Mouse (Mus musculus) adrenal gland, adult 2 months (tissue): Measurements from ENCODE around the gene Sema4a. TPM values are rescaled to one million over a fixed set of nuclear protein-coding genes. Genes with fewer than 3 reads are reported as not detected.

Experiments
- DNase-seq: peaks from one replicate; pipeline ENCODE4 v3.0.0; 2021
- polyA plus RNA-seq: library from polyadenylated mRNA; depleted of rRNA; stranded (reverse); fragments of >200 nt; gene quantifications from 2 replicates; pipeline ENCODE4 v1.2.3, GENCODE M21; 2012
- total RNA-seq, 2 experiments: library from RNA; stranded (reverse); gene quantifications; 2 replicates each; pipeline ENCODE4 v1.2.3; 2021

Gene Sema4a
- total and polyA plus RNA-seq, 3 experiments: 8.8 to 31.8 (median 14.3) TPM

DNA sequence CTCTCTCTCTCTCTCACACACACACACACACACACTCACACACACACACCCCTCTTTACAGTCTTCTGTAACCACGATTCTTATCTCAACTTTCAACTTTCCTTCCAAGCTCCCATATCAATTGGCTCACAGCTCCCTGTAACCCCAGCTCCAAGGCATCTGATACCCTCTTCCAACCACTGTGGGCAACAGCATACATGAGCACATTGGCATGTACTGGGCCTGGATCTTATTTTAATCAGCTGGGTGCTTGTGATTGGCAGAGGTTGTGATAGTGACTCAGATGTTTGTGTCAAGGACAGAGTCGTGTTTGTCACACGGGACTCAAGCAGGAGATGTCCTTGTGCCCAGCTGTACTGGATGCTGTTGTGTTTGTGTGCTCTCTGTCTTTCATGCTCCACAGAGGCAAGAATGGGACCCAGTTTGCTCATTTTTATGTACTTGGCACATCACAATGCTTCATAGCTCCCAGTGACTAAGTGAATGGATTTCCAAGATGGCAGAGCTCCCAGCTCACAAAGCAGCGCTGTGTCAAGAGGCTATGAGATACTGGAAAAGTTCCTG lies 33.6 kb downstream of the Sema4a start:
- DNase-seq: peak; percentile 69

- no peak for DNase-seq
Measured at GRCm38 (mm10) chr3:88425708-88426420, 35.1 kb downstream of the Sema4a start.

DNA sequence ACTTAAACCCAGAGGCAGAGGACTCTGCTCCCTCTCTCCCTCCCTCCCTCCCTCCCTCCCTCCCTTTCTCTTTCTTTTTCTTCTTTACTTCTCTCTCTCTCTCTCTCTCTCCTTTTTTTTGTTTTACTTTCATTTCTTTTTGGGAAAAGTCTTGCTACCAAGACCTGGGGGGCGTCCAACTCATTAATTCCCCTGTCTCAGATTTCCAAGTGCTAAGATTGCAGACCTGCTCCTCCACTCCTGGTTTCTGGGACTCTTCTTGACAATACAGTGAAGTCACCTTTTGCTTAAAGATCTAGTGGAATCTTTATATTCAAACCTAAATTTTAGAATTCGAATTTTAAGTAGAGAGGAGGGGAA lies 35.7 kb downstream of the Sema4a start:
- DNase-seq: no peak

- peak; percentile 98 for DNase-seq
Measured at GRCm38 (mm10) chr3:88424605-88425329, 36.2 kb downstream of the Sema4a start, which contains the start of gene Slc25a44. TSS of gene Slc25a44 (minus strand) at chr3:88425139.

- no peak for DNase-seq
Measured at GRCm38 (mm10) chr3:88422020-88422720, 38.8 kb downstream of the Sema4a start.

DNA sequence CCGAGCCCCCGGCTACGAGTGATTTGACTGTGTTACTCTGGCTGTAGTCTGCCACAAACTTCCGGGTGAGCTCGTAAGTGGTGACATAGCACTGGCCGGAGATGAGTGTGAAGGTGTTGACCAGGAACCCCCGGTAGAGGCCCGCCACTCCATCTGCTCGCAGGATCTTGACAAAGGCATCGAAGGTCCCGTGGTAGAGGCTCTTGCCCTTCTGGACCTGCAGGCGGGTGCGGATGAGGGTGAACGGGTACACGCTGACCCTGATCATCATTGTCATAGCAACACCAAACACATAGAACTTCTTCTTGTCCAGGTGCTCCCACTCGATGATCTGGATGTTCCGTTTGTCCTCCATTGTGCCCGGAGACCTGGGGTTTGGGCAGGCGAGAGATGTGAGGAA lies 40.2 kb downstream of the Sema4a start:
- DNase-seq: no peak

DNA sequence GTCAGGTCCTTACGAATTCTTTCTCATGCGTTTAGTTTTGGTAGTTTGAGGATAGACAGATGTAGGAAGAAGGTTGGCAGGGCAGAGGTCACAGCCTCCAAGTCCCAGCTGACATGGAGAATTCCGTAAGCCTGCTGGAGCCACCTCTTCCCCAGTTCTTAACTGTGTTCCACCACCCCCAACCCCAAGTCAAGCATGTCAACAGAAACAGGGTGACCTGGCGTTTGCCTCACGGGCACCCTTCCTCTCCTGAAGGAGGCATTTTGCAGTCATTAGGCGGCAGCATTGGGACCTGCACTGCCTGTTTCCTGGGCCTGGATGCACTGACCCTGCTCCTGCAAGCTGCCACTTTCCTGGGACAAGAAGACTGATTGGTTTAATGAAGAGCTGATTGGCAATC lies 43.0 kb downstream of the Sema4a start:
- no peak for DNase-seq

DNA sequence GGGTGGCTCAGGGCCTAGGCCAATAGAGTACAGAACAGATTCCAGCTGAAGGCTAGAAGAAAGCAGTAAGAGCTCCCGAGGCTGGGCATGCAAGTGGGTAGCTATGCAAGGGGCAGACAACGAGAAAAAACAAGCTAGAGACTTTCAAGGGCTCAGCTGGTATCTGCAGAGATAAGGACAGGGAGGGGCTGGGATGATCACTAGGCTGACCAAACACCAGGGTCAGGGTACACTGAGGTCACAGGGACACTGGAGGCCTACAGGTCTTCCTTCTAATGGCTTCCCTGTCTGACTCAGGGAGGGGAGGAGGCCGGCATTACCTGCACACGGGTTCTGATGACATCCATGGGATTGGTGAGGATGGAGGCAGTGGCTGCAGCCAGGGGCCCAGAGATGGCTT lies 45.3 kb downstream of the Sema4a start:
- no peak for DNase-seq

DNA sequence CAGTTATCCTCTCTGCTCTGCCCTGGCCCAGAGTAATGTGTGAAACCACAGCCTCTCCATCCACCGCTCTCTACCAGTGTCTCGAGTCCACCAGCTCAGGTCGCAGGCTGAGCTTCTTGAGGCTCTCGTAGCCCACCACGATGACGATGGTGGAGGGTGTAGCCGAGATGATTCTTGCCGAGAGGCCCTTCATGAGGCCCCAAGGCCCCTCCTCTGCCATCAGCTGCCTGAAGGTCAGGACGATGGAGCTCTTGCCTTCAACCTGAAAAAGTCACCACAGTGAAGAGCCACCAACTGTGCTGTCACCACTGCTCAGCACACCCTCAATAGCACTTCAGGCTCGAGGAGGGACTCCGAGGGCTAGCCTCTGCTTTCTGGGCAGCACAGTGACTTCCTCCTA lies 48.3 kb downstream of the Sema4a start:
- no peak for DNase-seq

DNA sequence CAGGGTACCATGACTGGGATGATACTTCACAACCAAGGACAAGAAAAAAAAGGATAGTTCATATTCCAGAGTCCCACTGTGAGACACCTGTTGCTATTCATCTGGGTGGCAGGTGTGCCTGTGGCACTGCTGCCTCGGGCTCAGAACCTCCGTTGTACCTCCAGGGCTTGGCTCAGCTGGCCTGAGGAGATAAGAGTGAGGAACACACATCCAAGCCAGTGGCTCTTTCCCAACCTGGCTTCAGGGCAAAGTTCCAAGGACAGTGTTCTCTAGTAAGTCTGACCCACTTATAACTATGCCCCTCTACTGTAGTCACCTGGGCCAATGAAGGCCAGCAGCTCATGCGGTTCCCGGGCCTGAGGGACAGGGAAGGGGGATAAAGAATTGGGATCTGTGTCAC lies 49.3 kb downstream of the Sema4a start:
- peak; percentile 76 for DNase-seq

GRCm38 (mm10) chr3:88410645-88411031 lies 50.3 kb downstream of the Sema4a start:
- no peak for DNase-seq

DNA sequence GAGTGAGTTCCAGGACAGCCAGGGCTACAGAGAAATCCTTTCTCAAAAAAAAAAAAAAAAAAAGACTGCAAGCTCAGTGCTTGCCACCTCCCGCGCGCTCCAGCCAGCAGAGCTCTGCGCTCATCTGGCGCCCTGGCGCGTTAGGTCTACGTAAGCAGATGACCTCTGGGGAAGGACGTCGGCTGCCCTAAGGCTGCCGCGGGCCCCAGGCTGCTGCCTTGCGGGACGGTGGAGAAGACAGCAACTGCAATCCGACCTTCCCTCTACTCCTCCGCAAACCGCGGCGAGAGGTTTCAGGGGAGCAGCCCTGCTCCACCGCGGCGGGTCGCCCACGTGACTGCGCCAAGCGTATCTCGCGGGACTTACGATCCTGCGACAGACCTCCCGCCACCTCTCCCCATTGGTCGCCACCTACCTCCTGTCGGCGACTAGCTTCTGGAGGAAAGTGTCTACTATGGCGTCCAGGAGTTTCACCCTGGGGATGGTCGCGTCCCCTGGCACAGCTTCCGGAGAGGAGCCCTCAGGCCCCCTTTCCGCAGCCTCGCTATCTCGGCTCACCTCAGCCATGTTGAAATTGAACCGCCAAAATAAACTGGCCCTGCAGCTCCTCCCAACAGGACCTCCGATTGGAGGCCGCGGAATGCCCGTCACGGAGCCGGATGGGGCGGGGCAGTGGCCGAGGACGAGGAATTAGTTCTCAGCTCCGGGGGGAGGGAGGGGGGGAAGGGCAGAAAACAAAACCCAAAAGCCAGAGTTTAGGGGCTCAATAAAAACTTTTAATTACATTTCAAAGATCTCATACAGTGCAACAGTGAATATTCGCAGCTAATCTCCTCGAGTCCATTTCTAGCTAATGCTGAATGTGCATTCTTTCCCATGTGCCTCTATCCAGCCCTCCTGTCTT lies 51.0 kb downstream of the Sema4a start, which contains the start of gene Pmf1:
TSS of gene Pmf1 (minus strand) at position 591 of the 904 bp plus-strand sequence.
- DNase-seq: peak; percentile 97

- DNase-seq: no peak
Measured at GRCm38 (mm10) chr3:88408953-88409352, 52.0 kb downstream of the Sema4a start.

- no peak for DNase-seq
Measured at GRCm38 (mm10) chr3:88407529-88407928, 53.5 kb downstream of the Sema4a start.

GRCm38 (mm10) chr3:88407090-88407489 lies 53.9 kb downstream of the Sema4a start:
- peak; percentile 66 for DNase-seq

DNA sequence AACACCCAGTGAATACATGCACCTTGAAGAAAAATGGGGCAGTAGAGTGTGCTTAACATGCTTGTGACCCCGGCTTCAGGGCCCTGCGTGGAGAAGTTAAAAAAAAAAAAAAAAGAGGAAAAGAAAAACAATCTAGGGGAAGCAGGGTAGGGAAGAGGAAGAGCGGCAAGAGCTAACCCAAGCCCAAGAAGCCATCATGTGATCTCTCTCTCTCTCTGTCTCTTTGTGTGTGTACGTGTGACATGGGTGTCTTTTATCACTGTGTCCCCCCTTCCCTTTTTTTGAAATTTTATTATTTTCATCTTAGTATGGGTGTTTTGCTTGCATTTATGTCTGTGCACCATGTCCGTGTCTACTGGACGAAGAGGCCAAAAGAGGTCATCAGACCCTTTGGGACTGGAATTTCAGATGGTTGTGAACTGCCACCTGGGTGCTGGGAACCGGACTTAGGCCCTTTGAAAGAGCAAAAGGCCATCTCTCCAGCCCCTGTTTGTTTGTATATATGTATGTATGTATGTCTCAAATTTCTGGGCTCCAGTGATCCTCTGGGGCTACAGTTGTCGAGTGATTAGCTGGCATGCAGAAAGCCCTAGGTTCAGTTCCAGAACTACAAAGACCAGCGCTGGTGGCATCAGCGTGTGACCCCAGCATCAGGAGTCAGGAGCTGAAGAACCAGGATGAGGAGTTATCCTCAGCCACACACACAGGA lies 57.3 kb downstream of the Sema4a start:
- DNase-seq: no peak

- no peak for DNase-seq
Measured at GRCm38 (mm10) chr3:88398666-88399065, 62.3 kb downstream of the Sema4a start.

GRCm38 (mm10) chr3:88395742-88396141 lies 65.2 kb downstream of the Sema4a start:
- DNase-seq: no peak

DNA sequence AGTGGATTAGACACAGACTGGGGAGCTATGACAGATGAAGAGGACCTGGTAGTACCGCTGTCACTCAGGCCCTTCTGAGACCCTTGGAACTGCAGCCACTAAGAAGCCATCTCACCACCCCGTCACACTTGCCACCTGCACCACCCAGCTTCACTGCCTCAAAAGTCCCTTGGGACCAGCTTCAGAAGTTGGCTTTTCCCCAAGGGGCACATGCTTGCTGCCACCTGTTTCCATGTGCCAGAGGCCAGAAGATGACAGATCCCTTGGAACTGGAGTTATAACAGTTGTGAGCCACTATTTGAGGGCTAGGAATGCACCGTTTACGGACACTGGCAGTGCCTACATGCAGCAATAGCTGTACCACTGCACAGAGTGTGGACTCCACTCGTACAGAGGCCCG lies 65.7 kb downstream of the Sema4a start:
- no peak for DNase-seq

GRCm38 (mm10) chr3:88393776-88394375 lies 67.1 kb downstream of the Sema4a start:
- no peak for DNase-seq
